Mouse (Mus musculus): Measurements from ENCODE around the gene Usp30.

DNA sequence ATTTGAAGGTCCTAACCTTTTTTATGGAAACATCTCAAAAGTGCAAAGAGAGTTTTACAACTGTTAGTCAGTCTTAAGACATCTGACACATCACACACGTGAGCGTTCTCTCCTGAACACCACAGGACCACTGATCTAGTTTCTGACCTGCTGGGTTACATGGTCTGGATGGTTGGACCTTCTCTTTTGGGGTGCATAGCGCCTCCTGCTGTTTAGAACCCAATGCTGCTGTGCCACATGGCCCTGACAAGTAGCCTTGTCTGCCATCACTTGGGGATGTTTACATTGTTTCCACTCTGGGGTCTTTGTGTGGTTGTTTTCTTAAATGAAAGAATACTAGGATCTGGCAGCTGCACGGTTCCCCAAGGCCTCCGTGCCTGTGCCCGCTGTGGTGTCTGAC, 48.1 kb downstream of the Usp30 start:
- TF ChIP-seq CTCF (IDR thresholded peaks at IDR 0.05; ENCODE audit: control insufficient read depth, insufficient read depth, low read length): 0 out of 2 replicates have a peak, but pooled peaks have one; percentile 21
- TF ChIP-seq POLR2A (IDR thresholded peaks at IDR 0.05; ENCODE audit: borderline replicate concordance, control insufficient read depth, low read depth, low read length): no peak
